Mouse (Mus musculus) cerebellum, adult 2 months (tissue): ENCODE results near the gene Cog7. TPM values are rescaled to one million over a fixed set of nuclear protein-coding genes. Genes with fewer than 3 reads are reported as not detected.

Experiments used
- DNase-seq, 2 experiments: peaks; one replicate each; pipeline ENCODE4 v3.0.0; 2021
- H3K27ac ChIP-seq: fragments of 200-500 bp; 2 replicates; pipeline ENCODE4 v1.5.1; 2012; ENCODE audit warnings: low read length, control low read depth, inconsistent platforms; ENCODE audit not compliant: insufficient read depth
- H3K27me3 ChIP-seq: fragments of 200-500 bp; 2 replicates; pipeline ENCODE4 v1.6.1; 2012; ENCODE audit warnings: inconsistent platforms, mild to moderate bottlenecking, low read length, moderate library complexity; ENCODE audit not compliant: control insufficient read depth, insufficient read depth
- H3K4me1 ChIP-seq: fragments of 200-500 bp; 2 replicates; pipeline ENCODE4 v1.6.1; 2011; ENCODE audit warnings: low read length; ENCODE audit not compliant: control insufficient read depth, insufficient read depth
- H3K4me3 ChIP-seq: fragments of 200-500 bp; replicated peaks from 2 replicates; pipeline ENCODE3; 2011; ENCODE audit warnings: mild to moderate bottlenecking, low read depth, low read length, control low read depth; ENCODE audit not compliant: insufficient read depth
- CTCF ChIP-seq: fragments of 200-500 bp; IDR thresholded peaks from 2 replicates; pipeline ENCODE4 v1.5.1; 2011; ENCODE audit warnings: low read depth, mild to moderate bottlenecking, control low read depth, low read length, moderate library complexity, borderline replicate concordance; ENCODE audit not compliant: insufficient read depth
- POLR2A ChIP-seq: fragments of 200-500 bp; IDR thresholded peaks from 2 replicates; pipeline ENCODE4 v1.6.1; 2011; ENCODE audit warnings: low read length, control low read depth, borderline replicate concordance; ENCODE audit not compliant: insufficient read depth
- WGBS: fragments of 180-500 bp; shearing (Covaris S2); methylation state at CpG from one replicate; pipeline ENCODE4 v1.1.7; 2018; 5-methylcytosine and 5-hydroxymethylcytosine counted together
- polyA plus RNA-seq: library from polyadenylated mRNA; depleted of rRNA; stranded (reverse); fragments of >200 nt; gene quantifications from 2 replicates; pipeline ENCODE4 v1.2.3, GENCODE M21; 2012

Gene Cog7
- polyA plus RNA-seq, 1 experiment: 32.3 TPM

GRCm38 (mm10) chr7:121942371-121942770, 39.1 kb downstream of the Cog7 start:
- H3K27ac ChIP-seq: no peak overlapping the region
- no peak for TF ChIP-seq POLR2A
- TF ChIP-seq CTCF: no peak
- WGBS: 91% methylated on average over 2 of the region's 2 CpGs

GRCm38 (mm10) chr7:121941640-121942039, 39.9 kb downstream of the Cog7 start:
- no peak for TF ChIP-seq POLR2A
- no peak for TF ChIP-seq CTCF
- Histone ChIP-seq H3K27me3 (no peaks in the 10 kb centered on the region), H3K4me1 (peaks cover 51% of the 10 kb centered on the region), H3K4me3 (no peak overlapping the region), H3K27ac (no peak overlapping the region)
- WGBS: 98% methylated on average over 3 of the region's 3 CpGs
- DNase-seq: no peak

More at GRCm38 (mm10) chr7:121942371-121942770, 39.1 kb downstream of the Cog7 start:
- peaks cover 46% of the 10 kb centered on the region for H3K4me1 ChIP-seq
- no peak overlapping the region for H3K4me3 ChIP-seq
- no peak for DNase-seq
- H3K27me3 ChIP-seq: no peaks in the 10 kb centered on the region

GRCm38 (mm10) chr7:121941016-121941415, 40.5 kb downstream of the Cog7 start:
- Histone ChIP-seq H3K4me1 (peaks cover 54% of the 10 kb centered on the region), H3K27ac (no peak overlapping the region), H3K4me3 (no peak overlapping the region), H3K27me3 (no peaks in the 10 kb centered on the region)
- TF ChIP-seq POLR2A (no peak), CTCF (no peak)
- peak in 1 of 2 experiments; percentile 31 for DNase-seq
- WGBS: 58% methylated on average over 3 of the region's 3 CpGs

- peaks cover 67% of the 10 kb centered on the region for H3K4me1 ChIP-seq
- TF ChIP-seq CTCF (0 out of 2 replicates have a peak, but pooled peaks have one; percentile 4), POLR2A (0 out of 2 replicates have a peak, but pooled peaks have one; percentile 17)
- no peaks in the 10 kb centered on the region for H3K27me3 ChIP-seq
- H3K27ac ChIP-seq: peak overlapping the region; percentile 71
- WGBS: 7% methylated on average over 4 of the region's 4 CpGs
- no peak overlapping the region for H3K4me3 ChIP-seq
- peak; percentile 90 to 93 for DNase-seq
These were observed 41.8 kb downstream of the Cog7 start for GRCm38 (mm10) chr7:121939729-121940128.

- Histone ChIP-seq H3K4me3 (no peak overlapping the region), H3K4me1 (peaks cover 71% of the 10 kb centered on the region), H3K27ac (peak overlapping the region; percentile 71), H3K27me3 (no peaks in the 10 kb centered on the region)
- peak in 1 of 2 experiments; percentile 48 for DNase-seq
- TF ChIP-seq POLR2A (no peak), CTCF (no peak)
- 44% methylated on average over 6 of the region's 6 CpGs for WGBS
These were observed 42.3 kb downstream of the Cog7 start for GRCm38 (mm10) chr7:121939244-121939643.

GRCm38 (mm10) chr7:121938124-121938891, 43.2 kb downstream of the Cog7 start:
- no peak for TF ChIP-seq CTCF
- TF ChIP-seq POLR2A: no peak
- Histone ChIP-seq H3K27ac (peak overlapping the region; percentile 28), H3K4me3 (no peak overlapping the region), H3K4me1 (peaks cover 78% of the 10 kb centered on the region), H3K27me3 (no peaks in the 10 kb centered on the region)
- WGBS: 74% methylated on average over 8 of the region's 8 CpGs
- DNase-seq: peak in 1 of 2 experiments; percentile 37

- DNase-seq: peak; percentile 87 to 93
- WGBS: 13% methylated on average over 14 of the region's 14 CpGs
- TF ChIP-seq POLR2A (no peak), CTCF (no peak)
- peaks cover 85% of the 10 kb centered on the region for H3K4me1 ChIP-seq
- no peaks in the 10 kb centered on the region for H3K27me3 ChIP-seq
- H3K4me3 ChIP-seq: no peak overlapping the region
- peak overlapping the region; percentile 87 for H3K27ac ChIP-seq
These were observed 44.5 kb downstream of the Cog7 start for GRCm38 (mm10) chr7:121936861-121937630.
